Mouse (Mus musculus) embryonic facial prominence, embryonic 10.5 days (tissue): Measurements from ENCODE around the gene Ppard. TPM values are rescaled to one million over a fixed set of nuclear protein-coding genes. Genes with fewer than 3 reads are reported as not detected.

Source experiments
- DNase-seq: peaks from one replicate; pipeline ENCODE4 v3.0.0-alpha.2; 2017; ENCODE audit warnings: low spot score
- H3K27ac ChIP-seq: fragments of 300-500 bp; sonication (generic); replicated peaks from 2 replicates; pipeline ENCODE4 v1.5.1; 2016; ENCODE audit warnings: mild to moderate bottlenecking
- H3K27me3 ChIP-seq: fragments of 300-500 bp; sonication (generic); replicated peaks from 2 replicates; pipeline ENCODE4 v1.6.1; 2016; ENCODE audit warnings: low read depth, mild to moderate bottlenecking; ENCODE audit not compliant: poor library complexity, severe bottlenecking
- H3K36me3 ChIP-seq: fragments of 300-500 bp; sonication (generic); replicated peaks from 2 replicates; pipeline ENCODE4 v1.6.1; 2016; ENCODE audit warnings: mild to moderate bottlenecking, moderate library complexity
- H3K4me1 ChIP-seq: fragments of 300-500 bp; sonication (generic); 2 replicates; pipeline ENCODE4 v1.6.1; 2016
- H3K4me3 ChIP-seq: fragments of 300-500 bp; sonication (generic); 2 replicates; pipeline ENCODE4 v1.5.1; 2016; ENCODE audit warnings: mild to moderate bottlenecking, moderate library complexity
- H3K9me3 ChIP-seq: fragments of 300-500 bp; sonication (generic); 2 replicates; pipeline ENCODE4 v1.6.1; 2016; ENCODE audit warnings: mild to moderate bottlenecking
- WGBS: fragments of 180-500 bp; shearing (Covaris S2); methylation state at CpG from one replicate; pipeline ENCODE4 v1.1.7; 2016; 5-methylcytosine and 5-hydroxymethylcytosine counted together
- polyA plus RNA-seq: library from polyadenylated mRNA; unstranded; fragments of >200 nt; fragmentation: Nextera tagmentation; extraction: Ambion mirVana; gene quantifications from 2 replicates; pipeline ENCODE4 v1.2.1, GENCODE M21; 2016

The Ppard gene
- polyA plus RNA-seq, 1 experiment from 2014 or later, result 1.4 TPM

DNA sequence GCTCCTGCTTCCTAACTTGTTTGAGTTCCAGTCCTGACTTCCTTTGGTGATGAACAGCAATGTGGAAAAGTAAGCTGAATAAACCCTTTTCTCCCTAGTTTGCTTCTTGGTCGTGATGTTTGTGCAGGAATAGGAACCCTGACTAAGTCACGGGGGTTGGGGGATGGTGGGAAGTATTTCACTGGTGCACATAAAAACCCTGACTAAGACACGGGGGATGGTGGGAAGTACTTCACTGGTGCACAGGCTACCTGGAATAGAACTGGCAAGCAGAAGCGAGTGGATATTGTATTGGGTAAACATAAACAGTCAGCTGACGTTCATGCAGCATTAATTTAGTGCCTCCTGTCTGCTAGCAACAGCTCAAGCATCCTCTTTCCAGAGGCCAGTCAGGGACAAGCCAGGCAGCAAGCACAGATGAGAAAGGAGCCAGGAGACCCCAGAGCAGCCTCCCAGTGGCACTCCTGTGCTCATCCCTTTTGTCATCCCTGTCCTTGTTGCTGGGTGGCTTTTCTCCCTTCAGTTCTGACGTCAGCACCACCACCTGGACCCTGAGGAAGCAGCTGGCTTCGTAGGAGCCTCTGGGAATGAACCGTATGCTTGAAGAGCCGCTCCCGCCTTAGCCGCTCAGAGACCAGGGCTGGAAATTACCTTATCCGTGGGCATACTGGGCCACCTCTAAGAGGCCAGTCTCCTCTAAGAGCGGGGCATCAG is 30.8 kb downstream of the Ppard start:
- 74% methylated on average over 13 of the region's 13 CpGs for WGBS
- Histone ChIP-seq H3K4me1 (peaks cover 46% of the 10 kb centered on the region), H3K36me3 (peaks cover 13% of the 10 kb centered on the region), H3K4me3 (no peak overlapping the region), H3K27me3 (no peaks in the 10 kb centered on the region), H3K27ac (peak overlapping the region; percentile 66), H3K9me3 (peaks cover 9% of the 10 kb centered on the region; the same call in 1 of the 2 replicates)
- DNase-seq, result no peak

DNA sequence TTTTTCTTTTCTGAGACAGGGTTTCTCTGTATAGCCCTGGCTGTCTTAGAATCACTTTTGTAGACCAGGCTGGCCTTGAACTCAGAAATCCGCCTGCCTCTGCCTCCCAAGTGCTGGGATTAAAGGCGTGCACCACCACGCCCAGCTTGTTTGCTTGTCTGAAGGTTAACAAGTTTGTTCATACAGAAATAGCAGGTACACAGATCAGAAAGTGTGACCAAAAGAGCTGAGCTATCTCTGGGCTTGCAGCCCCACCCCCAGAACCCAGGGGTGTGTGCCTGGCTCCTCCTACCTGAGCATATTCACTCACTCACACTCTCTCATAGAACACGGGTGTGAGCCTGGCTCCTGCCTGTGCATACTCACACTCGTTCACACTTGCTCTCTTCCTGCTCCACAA is 34.8 kb downstream of the Ppard start:
- H3K27me3 ChIP-seq, result no peaks in the 10 kb centered on the region
- WGBS, result 92% methylated on average over 5 of the region's 5 CpGs

DNA sequence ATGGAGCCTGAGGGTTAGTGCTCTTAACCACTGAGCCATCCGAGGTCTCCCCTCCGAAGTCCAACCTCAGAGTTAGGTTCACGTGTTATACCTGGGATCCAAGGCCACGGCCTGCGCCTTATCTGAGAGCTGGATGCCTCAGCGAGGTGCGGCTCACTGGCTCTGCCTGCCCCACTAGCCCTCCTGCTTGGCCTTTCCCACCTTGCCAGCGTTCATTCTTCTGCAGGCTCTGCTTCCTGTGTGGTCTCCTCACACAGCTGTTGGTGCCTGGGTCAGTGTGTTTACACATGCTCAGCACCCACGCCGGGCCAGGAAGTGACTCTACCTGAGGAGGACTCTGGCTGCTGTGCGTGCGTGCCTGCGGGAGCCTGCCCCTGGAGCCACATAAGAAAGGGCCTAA is 37.7 kb downstream of the Ppard start:
- Histone ChIP-seq H3K9me3 (no peaks in the 10 kb centered on the region), H3K4me1 (peaks cover 29% of the 10 kb centered on the region), H3K4me3 (no peak overlapping the region), H3K27ac (peak overlapping the region; percentile 63; the same call in 1 of the 2 replicates), H3K36me3 (0 out of 2 replicates have a peak, but pooled peaks cover 2% of the 10 kb centered on the region), H3K27me3 (no peaks in the 10 kb centered on the region)
- DNase-seq, result no peak
- WGBS, result 79% methylated on average over 13 of the region's 13 CpGs

More for the DNA sequence above, 34.8 kb downstream of the Ppard start:
- DNase-seq, result no peak
- H3K4me1 ChIP-seq, result peaks cover 48% of the 10 kb centered on the region
- H3K4me3 ChIP-seq, result no peak overlapping the region
- no peaks in the 10 kb centered on the region for H3K9me3 ChIP-seq
- H3K27ac ChIP-seq, result no peak overlapping the region
- 0 out of 2 replicates have a peak, but pooled peaks cover 2% of the 10 kb centered on the region for H3K36me3 ChIP-seq

DNA sequence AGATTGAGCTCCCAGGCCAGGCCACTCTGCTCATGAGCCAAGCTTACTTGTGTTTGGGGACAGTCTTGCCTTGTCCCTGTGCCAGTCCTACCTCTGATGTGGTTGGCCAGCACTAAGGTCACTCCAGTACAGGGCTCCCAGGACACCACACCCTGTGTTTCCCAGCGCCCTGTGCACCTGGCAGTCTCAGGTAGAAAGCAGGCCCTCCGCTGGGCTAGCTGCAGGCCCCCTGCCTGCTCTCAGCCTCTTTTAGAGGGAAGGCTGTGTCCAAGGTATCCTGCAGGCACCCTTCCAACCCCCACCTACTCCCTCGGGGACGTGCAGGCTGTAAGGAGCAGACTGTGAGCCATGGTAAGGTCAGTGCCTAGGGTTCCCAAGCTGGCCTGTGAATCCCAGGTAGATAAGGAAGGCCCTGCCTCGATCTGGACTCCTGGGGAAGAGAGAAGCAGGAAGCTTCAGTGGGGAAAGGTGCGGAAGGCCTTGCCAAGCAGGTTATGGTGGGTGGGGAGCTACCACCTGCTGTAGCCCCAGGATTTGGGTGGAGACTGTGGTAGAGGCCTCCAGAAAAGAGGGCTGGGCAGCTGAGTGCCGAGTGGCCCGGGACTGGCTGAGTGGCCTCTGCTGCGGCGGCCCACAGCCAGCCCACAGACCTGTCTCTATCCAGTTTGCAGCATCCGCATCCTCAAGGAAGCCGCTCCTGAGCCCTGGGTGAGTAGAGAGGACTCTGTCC is 39.2 kb downstream of the Ppard start:
- H3K4me3 ChIP-seq, result no peak overlapping the region
- no peaks in the 10 kb centered on the region for H3K27me3 ChIP-seq
- H3K27ac ChIP-seq, result no peak overlapping the region
- no peaks in the 10 kb centered on the region for H3K9me3 ChIP-seq
- peaks cover 20% of the 10 kb centered on the region for H3K4me1 ChIP-seq
- WGBS, result 80% methylated on average over 12 of the region's 12 CpGs
- H3K36me3 ChIP-seq, result no peaks in the 10 kb centered on the region
- no peak for DNase-seq

DNA sequence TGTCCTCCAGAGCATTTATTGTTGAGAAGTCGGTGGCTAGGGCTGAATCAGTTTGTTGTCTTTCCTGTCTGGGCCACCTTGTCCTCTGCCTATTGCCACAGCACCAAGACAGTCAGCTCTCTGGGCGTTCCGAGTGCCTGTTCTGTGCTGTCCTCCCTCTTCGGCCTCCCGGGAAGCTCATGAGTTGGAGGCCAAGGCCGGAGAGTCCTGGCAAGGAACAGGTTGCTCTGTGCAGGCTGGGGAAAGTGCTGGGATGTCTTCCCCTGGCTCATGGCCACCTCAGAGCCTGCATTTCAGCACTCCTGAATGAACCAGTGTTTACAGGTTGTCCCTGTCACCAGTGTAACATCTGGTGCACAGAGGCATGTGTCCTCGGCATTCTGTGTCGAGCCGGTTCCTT is 39.8 kb downstream of the Ppard start:
- Histone ChIP-seq H3K9me3 (no peaks in the 10 kb centered on the region), H3K27me3 (no peaks in the 10 kb centered on the region), H3K4me3 (no peak overlapping the region), H3K27ac (no peak overlapping the region), H3K36me3 (no peaks in the 10 kb centered on the region), H3K4me1 (peaks cover 26% of the 10 kb centered on the region)
- 83% methylated on average over 9 of the region's 9 CpGs for WGBS
- DNase-seq, result no peak

DNA sequence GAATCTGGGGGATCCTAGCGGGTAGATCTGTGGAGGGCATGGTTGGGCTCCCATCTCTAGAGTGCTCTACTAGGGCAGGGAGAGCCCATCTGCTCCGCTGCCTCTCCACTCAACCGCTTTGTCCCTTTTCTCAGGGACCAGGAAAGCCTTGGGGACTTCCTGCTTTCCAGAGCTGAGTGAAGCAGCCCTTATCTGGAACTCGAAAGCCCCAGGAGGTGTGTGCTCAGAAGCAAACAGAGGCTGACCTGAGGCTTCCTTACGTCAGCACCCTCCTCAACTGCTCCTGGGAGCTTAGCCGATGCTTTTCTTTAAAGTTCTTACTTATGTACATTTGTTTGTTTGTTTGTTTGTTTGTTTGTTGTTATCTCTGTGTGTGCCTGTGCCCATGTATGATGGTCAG is 40.3 kb downstream of the Ppard start:
- WGBS, result 78% methylated on average over 6 of the region's 6 CpGs
- H3K27ac ChIP-seq, result no peak overlapping the region
- no peaks in the 10 kb centered on the region for H3K27me3 ChIP-seq
- peaks cover 31% of the 10 kb centered on the region for H3K4me1 ChIP-seq
- H3K9me3 ChIP-seq, result no peaks in the 10 kb centered on the region
- no peak overlapping the region for H3K4me3 ChIP-seq
- H3K36me3 ChIP-seq, result no peaks in the 10 kb centered on the region
- DNase-seq, result no peak

DNA sequence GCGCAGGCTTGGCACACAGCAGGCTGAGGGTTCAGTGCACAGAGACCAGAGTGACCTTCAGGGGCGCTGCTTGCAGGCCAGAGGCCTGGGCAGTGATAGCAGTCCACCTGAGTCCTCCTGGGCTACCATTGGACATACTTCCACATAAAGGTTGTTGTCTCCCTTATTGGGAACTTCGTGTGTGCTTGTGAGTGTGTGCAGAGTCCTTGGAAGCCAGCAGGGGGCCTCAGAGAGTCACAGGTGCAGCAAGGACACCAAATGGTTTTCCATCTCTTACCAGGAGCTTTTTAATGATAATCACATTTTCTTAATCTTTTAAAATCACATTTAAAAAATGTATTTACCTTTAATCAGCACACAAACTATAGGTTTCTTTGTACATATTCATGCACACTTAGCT is 42.2 kb downstream of the Ppard start:
- WGBS, result 80% methylated on average over 3 of the region's 3 CpGs

DNA sequence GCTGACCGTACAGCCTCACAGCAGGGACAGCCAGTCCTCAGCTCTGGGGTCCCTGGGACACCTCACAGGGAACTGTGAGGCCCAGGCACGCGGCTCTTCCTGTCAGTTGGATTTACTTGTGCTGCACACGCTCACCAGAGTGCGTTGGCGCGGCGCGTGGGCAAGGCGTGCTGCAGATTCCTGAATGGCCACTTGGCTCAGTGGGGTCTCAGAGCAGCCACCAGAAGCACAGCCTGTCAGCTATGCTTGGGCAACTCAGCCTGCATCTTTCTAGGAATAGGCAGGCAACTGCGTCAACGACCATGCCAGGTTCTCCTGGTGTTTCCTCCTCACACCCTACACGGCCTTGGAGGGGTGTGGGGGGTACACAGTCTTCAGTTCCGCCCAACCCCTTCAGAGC is 44.7 kb downstream of the Ppard start:
- Histone ChIP-seq H3K27ac (no peak overlapping the region), H3K9me3 (no peaks in the 10 kb centered on the region), H3K4me1 (peaks cover 54% of the 10 kb centered on the region), H3K4me3 (no peak overlapping the region), H3K27me3 (no peaks in the 10 kb centered on the region), H3K36me3 (no peaks in the 10 kb centered on the region)
- 89% methylated on average over 14 of the region's 14 CpGs for whole genome bisulfite sequencing
- no peak for DNase-seq

More for the DNA sequence above, 42.2 kb downstream of the Ppard start:
- Histone ChIP-seq H3K36me3 (no peaks in the 10 kb centered on the region), H3K4me1 (peaks cover 47% of the 10 kb centered on the region), H3K27me3 (no peaks in the 10 kb centered on the region), H3K27ac (no peak overlapping the region), H3K9me3 (no peaks in the 10 kb centered on the region), H3K4me3 (no peak overlapping the region)
- DNase-seq, result no peak

DNA sequence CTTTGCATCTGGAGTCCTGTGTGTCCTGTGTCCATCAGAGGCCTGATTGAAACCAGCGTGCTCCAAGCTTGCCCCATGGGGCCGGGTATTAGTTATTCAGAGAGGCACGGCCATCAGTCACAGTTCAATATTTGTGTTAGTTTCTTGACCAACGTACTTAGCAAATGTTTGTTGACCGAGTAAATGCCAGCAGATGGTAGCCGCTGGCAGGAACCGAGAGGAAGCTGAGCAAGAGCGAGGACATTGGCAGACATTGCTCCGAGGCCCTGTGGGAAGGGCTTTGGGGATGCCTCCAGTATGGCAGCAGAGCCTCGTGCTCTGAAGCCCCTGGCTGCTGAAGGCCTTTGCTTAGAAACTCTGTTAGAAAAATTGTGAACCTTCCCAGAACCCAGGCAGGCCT is 45.2 kb downstream of the Ppard start:
- Histone ChIP-seq H3K9me3 (no peaks in the 10 kb centered on the region), H3K27me3 (no peaks in the 10 kb centered on the region), H3K4me3 (no peak overlapping the region), H3K36me3 (no peaks in the 10 kb centered on the region), H3K27ac (no peak overlapping the region), H3K4me1 (peaks cover 49% of the 10 kb centered on the region)
- 73% methylated on average over 10 of the region's 10 CpGs for WGBS
- DNase-seq, result no peak

DNA sequence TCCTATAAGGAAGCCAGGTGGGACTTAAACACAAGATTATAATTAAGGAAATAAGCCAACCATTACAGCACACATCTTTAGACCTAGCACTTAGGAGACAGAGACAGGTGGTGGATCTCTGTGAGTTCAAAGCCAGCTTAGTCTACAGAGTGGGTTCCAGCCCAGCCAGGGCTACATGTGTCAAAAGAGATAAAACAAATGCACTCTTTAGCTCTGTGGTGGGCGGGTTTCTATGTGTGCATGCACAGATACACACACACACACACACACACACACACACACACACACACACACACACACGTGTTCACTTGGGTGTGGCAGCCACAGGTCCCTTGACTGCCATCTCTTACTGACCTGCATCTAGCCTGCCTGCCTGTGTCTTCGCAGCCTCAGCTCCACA is 45.7 kb downstream of the Ppard start:
- Histone ChIP-seq H3K4me1 (peaks cover 48% of the 10 kb centered on the region), H3K4me3 (no peak overlapping the region), H3K27me3 (no peaks in the 10 kb centered on the region), H3K36me3 (no peaks in the 10 kb centered on the region), H3K27ac (no peak overlapping the region), H3K9me3 (no peaks in the 10 kb centered on the region)
- 88% methylated on average over 3 of the region's 3 CpGs for WGBS
- no peak for DNase-seq

DNA sequence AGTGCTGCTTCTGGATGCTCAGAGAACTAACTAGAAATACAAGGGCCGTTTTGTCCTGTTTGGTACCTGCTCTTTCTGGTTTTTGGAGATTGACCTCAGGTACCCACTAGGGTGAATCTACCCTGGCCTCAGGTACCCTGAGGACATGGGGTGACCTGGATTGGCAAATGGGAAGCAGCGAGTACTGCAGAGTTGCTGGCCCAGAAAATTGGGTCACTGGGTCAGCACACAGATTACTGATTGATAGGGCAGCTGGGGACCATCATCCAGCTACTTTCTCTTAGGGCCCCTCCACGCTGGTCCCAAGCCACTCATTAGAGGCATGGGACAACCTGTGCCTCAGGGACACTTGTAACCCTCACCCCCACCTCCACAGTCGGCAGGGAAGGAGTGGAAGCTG is 46.7 kb downstream of the Ppard start:
- H3K36me3 ChIP-seq, result no peaks in the 10 kb centered on the region
- H3K27me3 ChIP-seq, result no peaks in the 10 kb centered on the region
- DNase-seq, result no peak
- H3K9me3 ChIP-seq, result no peaks in the 10 kb centered on the region
- H3K27ac ChIP-seq, result peak overlapping the region; percentile 45
- no peak overlapping the region for H3K4me3 ChIP-seq
- 45% methylated on average over 4 of the region's 4 CpGs for WGBS
- peaks cover 50% of the 10 kb centered on the region for H3K4me1 ChIP-seq

DNA sequence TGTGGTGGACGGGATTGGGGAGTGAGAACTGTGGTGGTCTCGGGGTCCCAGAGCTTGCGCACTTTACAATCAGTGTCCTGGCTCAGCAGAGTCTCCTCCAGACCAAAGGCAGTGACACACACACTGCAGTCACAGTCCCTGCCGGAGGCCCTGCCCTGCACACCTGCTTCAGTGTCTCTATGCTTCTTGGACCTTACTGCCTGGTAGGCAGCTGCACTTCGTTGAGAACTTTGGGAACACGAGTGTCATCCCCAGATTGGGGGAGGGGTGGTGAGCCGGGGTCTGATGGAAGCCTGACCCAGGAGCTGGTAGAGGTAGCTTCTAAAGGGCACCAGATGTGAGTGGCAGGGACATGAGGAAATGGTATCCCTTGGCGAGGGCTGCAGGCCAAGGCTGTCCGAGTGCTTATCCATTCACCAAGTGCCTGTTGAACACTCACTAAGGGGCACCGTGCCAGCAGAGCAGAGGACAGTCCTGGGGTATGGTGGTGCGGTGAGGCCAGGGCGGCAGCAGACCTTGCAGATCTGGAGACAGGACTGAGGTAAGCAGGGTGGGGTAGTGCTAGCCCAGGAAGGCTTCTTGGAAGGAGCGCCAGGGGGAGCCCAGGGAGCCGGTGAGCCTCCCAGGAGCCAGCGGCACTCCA is 47.4 kb downstream of the Ppard start:
- Histone ChIP-seq H3K27ac (peak overlapping the region; percentile 68), H3K9me3 (no peaks in the 10 kb centered on the region), H3K36me3 (no peaks in the 10 kb centered on the region), H3K4me1 (peaks cover 56% of the 10 kb centered on the region), H3K4me3 (no peak overlapping the region), H3K27me3 (no peaks in the 10 kb centered on the region)
- 61% methylated on average over 15 of the region's 15 CpGs for WGBS
- DNase-seq, result no peak
